Mouse (Mus musculus) testis, adult 2 months (tissue): ENCODE results near the gene Tgif1. TPM values are rescaled to one million over a fixed set of nuclear protein-coding genes. Genes with fewer than 3 reads are reported as not detected.

Source experiments
- H3K27ac ChIP-seq: fragments of 200-500 bp; 2 replicates; pipeline ENCODE4 v1.5.1; 2012; ENCODE audit warnings: low read depth, low read length; ENCODE audit not compliant: control insufficient read depth, insufficient read depth
- H3K27me3 ChIP-seq: fragments of 200-500 bp; 2 replicates; pipeline ENCODE4 v1.6.1; 2012; ENCODE audit warnings: mild to moderate bottlenecking, low read length, moderate library complexity; ENCODE audit not compliant: control insufficient read depth, insufficient read depth
- H3K36me3 ChIP-seq: fragments of 200-500 bp; 2 replicates; pipeline ENCODE4 v1.6.1; 2012; ENCODE audit warnings: mild to moderate bottlenecking, low read length; ENCODE audit not compliant: control insufficient read depth, insufficient read depth
- H3K4me1 ChIP-seq: fragments of 200-500 bp; 2 replicates; pipeline ENCODE4 v1.6.1; 2012; ENCODE audit warnings: low read length; ENCODE audit not compliant: control insufficient read depth, insufficient read depth
- H3K4me3 ChIP-seq: fragments of 200-500 bp; 2 replicates; pipeline ENCODE4 v1.5.1; 2012; ENCODE audit warnings: low read depth, mild to moderate bottlenecking, low read length, moderate library complexity, mixed read lengths; ENCODE audit not compliant: control insufficient read depth
- CTCF ChIP-seq: fragments of 200-500 bp; IDR thresholded peaks from 2 replicates; pipeline ENCODE4 v1.5.1; 2012; ENCODE audit warnings: low read depth, mild to moderate bottlenecking, inconsistent platforms, low read length, moderate library complexity; ENCODE audit not compliant: control insufficient read depth, insufficient read depth, insufficient replicate concordance
- POLR2A ChIP-seq: fragments of 200-500 bp; IDR thresholded peaks from 2 replicates; pipeline ENCODE4 v1.6.1; 2012; ENCODE audit warnings: low read depth, mild to moderate bottlenecking, inconsistent platforms, low read length, moderate library complexity; ENCODE audit not compliant: control insufficient read depth
- polyA plus RNA-seq: library from polyadenylated mRNA; depleted of rRNA; stranded (reverse); fragments of >200 nt; gene quantifications from 2 replicates; pipeline ENCODE4 v1.2.3, GENCODE M21; 2012

The Tgif1 gene
- polyA plus RNA-seq, 1 experiment, result 50.9 TPM

- no peaks in the 10 kb centered on the region for H3K27me3 ChIP-seq
- H3K4me3 ChIP-seq, result no peak overlapping the region
- H3K36me3 ChIP-seq, result no peaks in the 10 kb centered on the region
- TF ChIP-seq CTCF (no peak), POLR2A (no peak)
- H3K4me1 ChIP-seq, result no peaks in the 10 kb centered on the region
- no peak overlapping the region for H3K27ac ChIP-seq
These were observed 11.8 kb upstream of the Tgif1 start for GRCm38 (mm10) chr17:70865060-70865604.

- no peak overlapping the region for H3K27ac ChIP-seq
- no peaks in the 10 kb centered on the region for H3K27me3 ChIP-seq
- H3K4me3 ChIP-seq, result no peak overlapping the region
- H3K4me1 ChIP-seq, result no peaks in the 10 kb centered on the region
- H3K36me3 ChIP-seq, result no peaks in the 10 kb centered on the region
- TF ChIP-seq CTCF (no peak), POLR2A (no peak)
These were observed 11.3 kb upstream of the Tgif1 start for GRCm38 (mm10) chr17:70864645-70865044.

GRCm38 (mm10) chr17:70864117-70864516, 10.8 kb upstream of the Tgif1 start:
- Histone ChIP-seq H3K36me3 (no peaks in the 10 kb centered on the region), H3K27me3 (no peaks in the 10 kb centered on the region), H3K4me3 (no peak overlapping the region), H3K4me1 (no peaks in the 10 kb centered on the region), H3K27ac (no peak overlapping the region)
- no peak for TF ChIP-seq CTCF
- no peak for TF ChIP-seq POLR2A

- H3K4me1 ChIP-seq, result peaks cover 3% of the 10 kb centered on the region; the same call in 1 of the 2 replicates
- no peaks in the 10 kb centered on the region for H3K27me3 ChIP-seq
- H3K4me3 ChIP-seq, result no peak overlapping the region
- peaks cover 2% of the 10 kb centered on the region; the same call in 1 of the 2 replicates for H3K36me3 ChIP-seq
- no peak overlapping the region for H3K27ac ChIP-seq
- TF ChIP-seq POLR2A (no peak), CTCF (no peak)
These were observed 5.5 kb upstream of the Tgif1 start for GRCm38 (mm10) chr17:70858814-70859213.

- TF ChIP-seq CTCF (no peak), POLR2A (no peak)
- Histone ChIP-seq H3K4me1 (peaks cover 3% of the 10 kb centered on the region; the same call in 1 of the 2 replicates), H3K36me3 (peaks cover 2% of the 10 kb centered on the region; the same call in 1 of the 2 replicates), H3K27ac (no peak overlapping the region), H3K4me3 (no peak overlapping the region), H3K27me3 (no peaks in the 10 kb centered on the region)
These were observed 3.6 kb upstream of the Tgif1 start for GRCm38 (mm10) chr17:70856871-70857415.

GRCm38 (mm10) chr17:70854021-70854420, 675 bp upstream of the Tgif1 start:
- Histone ChIP-seq H3K27ac (peak overlapping the region; percentile 99), H3K27me3 (no peaks in the 10 kb centered on the region), H3K4me1 (peaks cover 18% of the 10 kb centered on the region), H3K4me3 (peak overlapping the region; percentile 95), H3K36me3 (peaks cover 2% of the 10 kb centered on the region)
- TF ChIP-seq CTCF, result no peak
- no peak for TF ChIP-seq POLR2A

- TF ChIP-seq POLR2A (peak; percentile 68), CTCF (no peak)
- no peaks in the 10 kb centered on the region for H3K27me3 ChIP-seq
- H3K4me1 ChIP-seq, result peaks cover 27% of the 10 kb centered on the region
- H3K36me3 ChIP-seq, result peaks cover 4% of the 10 kb centered on the region
- H3K27ac ChIP-seq, result peak overlapping the region; percentile 99
- peak overlapping the region; percentile 95 for H3K4me3 ChIP-seq
These were observed 510 bp downstream of the Tgif1 start for GRCm38 (mm10) chr17:70852686-70853386.
